Mouse (Mus musculus): ENCODE data around the gene Nudt16l1. TPM values are rescaled to one million over a fixed set of nuclear protein-coding genes. Genes with fewer than 3 reads are reported as not detected.

The Nudt16l1 gene
- polyA plus RNA-seq, 2 experiments, result 127 to 172 TPM

GRCm38 (mm10) chr16:4907972-4908371, 30.6 kb upstream of the Nudt16l1 start:
- 63% methylated on average over 5 of the region's 5 CpGs for WGBS
- no peaks in the 10 kb centered on the region for H3K9me3 ChIP-seq (ENCODE audit: control insufficient read depth, low read length)
- H3K27ac ChIP-seq (replicated peaks; ENCODE audit: low read depth, low read length), result no peak overlapping the region
- no peak overlapping the region for H3K4me3 ChIP-seq (replicated peaks; ENCODE audit: low read length)
- ATAC-seq (ENCODE audit: low FRiP score, low read depth) (no peak), DNase-seq (ENCODE audit: low spot score) (no peak)
- no peak overlapping the region for H3K9ac ChIP-seq (ENCODE audit: low read depth, low read length, severe bottlenecking)
- H3K4me2 ChIP-seq (replicated peaks; ENCODE audit: low read depth, low read length, severe bottlenecking), result no peak overlapping the region
- H3K4me1 ChIP-seq (ENCODE audit: control insufficient read depth, insufficient read depth, low read length), result no peaks in the 10 kb centered on the region
- peaks cover 47% of the 10 kb centered on the region for H3K36me3 ChIP-seq (ENCODE audit: control insufficient read depth, insufficient read depth, low read length)
- no peaks in the 10 kb centered on the region for H3K27me3 ChIP-seq (ENCODE audit: control insufficient read depth, insufficient read depth, low read length)
- no peak for TF ChIP-seq POLR2A (IDR thresholded peaks at IDR 0.05; ENCODE audit: borderline replicate concordance, extremely low read depth, insufficient read depth, insufficient read length)

DNA sequence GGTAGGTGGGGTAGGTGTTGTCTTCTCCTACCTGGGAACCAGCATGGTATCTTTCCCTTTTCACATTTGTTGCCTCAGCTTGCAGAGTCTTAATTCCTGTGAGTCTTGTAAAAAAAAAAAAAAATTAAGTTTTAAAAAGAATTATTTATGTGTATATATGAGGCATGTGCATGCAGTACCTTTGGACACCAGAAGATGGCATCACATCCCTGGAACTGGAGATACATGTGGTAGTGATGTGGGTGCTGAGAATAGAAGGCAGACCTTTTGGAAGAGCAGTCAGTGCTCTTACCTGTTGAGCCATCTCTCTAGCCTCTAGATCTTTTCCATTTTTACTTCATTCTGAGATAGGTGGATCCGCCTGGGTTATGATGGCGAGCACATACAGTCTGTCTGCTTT, 28.8 kb upstream of the Nudt16l1 start:
- WGBS, result 95% methylated on average over 2 of the region's 2 CpGs
- DNase-seq (ENCODE audit: low spot score) (no peak), ATAC-seq (ENCODE audit: low FRiP score, low read depth) (no peak)
- no peak overlapping the region for H3K4me2 ChIP-seq (replicated peaks; ENCODE audit: low read depth, low read length, severe bottlenecking)
- no peak overlapping the region for H3K4me3 ChIP-seq (replicated peaks; ENCODE audit: low read length)
- H3K27ac ChIP-seq (replicated peaks; ENCODE audit: low read depth, low read length), result no peak overlapping the region
- no peaks in the 10 kb centered on the region for H3K9me3 ChIP-seq (ENCODE audit: control insufficient read depth, low read length)
- H3K9ac ChIP-seq (ENCODE audit: low read depth, low read length, severe bottlenecking), result no peak overlapping the region
- no peaks in the 10 kb centered on the region for H3K4me1 ChIP-seq (ENCODE audit: control insufficient read depth, insufficient read depth, low read length)
- peaks cover 61% of the 10 kb centered on the region for H3K36me3 ChIP-seq (ENCODE audit: control insufficient read depth, insufficient read depth, low read length)
- no peaks in the 10 kb centered on the region for H3K27me3 ChIP-seq (ENCODE audit: control insufficient read depth, insufficient read depth, low read length)
- TF ChIP-seq POLR2A (IDR thresholded peaks at IDR 0.05; ENCODE audit: borderline replicate concordance, extremely low read depth, insufficient read depth, insufficient read length), result no peak

DNA sequence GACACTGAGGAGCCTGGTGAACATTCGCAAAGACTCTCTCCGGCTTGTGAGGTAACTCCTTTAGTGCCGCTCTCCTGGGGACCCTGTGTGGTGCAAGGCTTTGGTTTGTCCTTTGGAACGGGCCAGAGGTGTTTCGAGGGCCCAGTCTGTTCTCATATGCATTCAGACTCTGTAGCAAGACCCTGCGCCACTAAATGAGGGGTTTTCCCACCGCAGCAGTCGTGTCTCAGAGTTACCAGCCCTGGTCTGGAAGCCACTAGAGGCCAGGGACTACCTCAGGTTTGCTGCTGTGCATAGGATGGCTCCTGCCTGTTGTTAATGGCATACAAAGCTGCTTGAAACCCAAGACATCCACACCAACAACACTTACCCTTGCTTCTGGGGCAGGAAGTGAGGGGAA, 27.8 kb upstream of the Nudt16l1 start:
- 97% methylated on average over 8 of the region's 8 CpGs for WGBS
- no peak for TF ChIP-seq POLR2A (IDR thresholded peaks at IDR 0.05; ENCODE audit: borderline replicate concordance, extremely low read depth, insufficient read depth, insufficient read length)
- Histone ChIP-seq H3K4me1 (ENCODE audit: control insufficient read depth, insufficient read depth, low read length) (no peaks in the 10 kb centered on the region), H3K4me3 (replicated peaks; ENCODE audit: low read length) (no peak overlapping the region), H3K4me2 (replicated peaks; ENCODE audit: low read depth, low read length, severe bottlenecking) (no peak overlapping the region), H3K27ac (replicated peaks; ENCODE audit: low read depth, low read length) (no peak overlapping the region), H3K27me3 (ENCODE audit: control insufficient read depth, insufficient read depth, low read length) (no peaks in the 10 kb centered on the region), H3K9ac (ENCODE audit: low read depth, low read length, severe bottlenecking) (no peak overlapping the region), H3K36me3 (ENCODE audit: control insufficient read depth, insufficient read depth, low read length) (peaks cover 69% of the 10 kb centered on the region), H3K9me3 (ENCODE audit: control insufficient read depth, low read length) (no peaks in the 10 kb centered on the region)
- DNase-seq (ENCODE audit: low spot score), result no peak
- ATAC-seq (ENCODE audit: low FRiP score, low read depth), result no peak

DNA sequence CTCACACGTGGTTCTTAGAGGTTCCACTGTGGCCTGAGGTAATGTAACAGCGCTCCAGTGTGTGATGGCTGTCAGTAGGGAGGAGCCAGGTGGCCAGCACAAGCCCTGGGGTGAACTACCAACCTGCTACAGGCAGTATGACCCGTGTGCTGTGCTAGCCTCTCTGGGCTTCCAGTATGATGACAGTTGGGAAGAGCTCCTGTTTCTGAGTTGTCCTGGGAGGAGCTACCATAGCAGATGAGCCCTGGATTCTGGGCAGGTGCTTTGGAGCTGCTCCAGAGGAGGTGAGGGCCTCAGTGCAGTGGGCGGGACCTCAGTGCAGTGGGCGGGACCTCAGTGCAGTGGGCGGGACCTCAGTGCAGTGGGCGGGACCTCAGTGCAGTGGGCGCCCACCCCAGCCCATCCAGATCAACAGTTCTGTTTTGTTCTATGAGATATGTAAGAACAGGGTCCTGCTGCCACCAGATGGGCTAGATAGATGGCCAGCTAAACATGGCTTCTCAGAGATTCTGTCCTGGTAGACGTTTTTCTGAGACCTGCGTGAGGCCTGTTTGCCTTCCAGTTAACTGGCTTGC, 26.4 kb upstream of the Nudt16l1 start:
- no peak for TF ChIP-seq POLR2A (IDR thresholded peaks at IDR 0.05; ENCODE audit: borderline replicate concordance, extremely low read depth, insufficient read depth, insufficient read length)
- H3K4me2 ChIP-seq (replicated peaks; ENCODE audit: low read depth, low read length, severe bottlenecking), result no peak overlapping the region
- ATAC-seq (ENCODE audit: low FRiP score, low read depth) (no peak), DNase-seq (ENCODE audit: low spot score) (no peak)
- no peaks in the 10 kb centered on the region for H3K27me3 ChIP-seq (ENCODE audit: control insufficient read depth, insufficient read depth, low read length)
- H3K4me3 ChIP-seq (replicated peaks; ENCODE audit: low read length), result no peak overlapping the region
- no peaks in the 10 kb centered on the region for H3K4me1 ChIP-seq (ENCODE audit: control insufficient read depth, insufficient read depth, low read length)
- WGBS, result 76% methylated on average over 10 of the region's 10 CpGs
- H3K36me3 ChIP-seq (ENCODE audit: control insufficient read depth, insufficient read depth, low read length), result peaks cover 81% of the 10 kb centered on the region
- no peaks in the 10 kb centered on the region for H3K9me3 ChIP-seq (ENCODE audit: control insufficient read depth, low read length)
- no peak overlapping the region for H3K27ac ChIP-seq (replicated peaks; ENCODE audit: low read depth, low read length)
- H3K9ac ChIP-seq (ENCODE audit: low read depth, low read length, severe bottlenecking), result no peak overlapping the region

DNA sequence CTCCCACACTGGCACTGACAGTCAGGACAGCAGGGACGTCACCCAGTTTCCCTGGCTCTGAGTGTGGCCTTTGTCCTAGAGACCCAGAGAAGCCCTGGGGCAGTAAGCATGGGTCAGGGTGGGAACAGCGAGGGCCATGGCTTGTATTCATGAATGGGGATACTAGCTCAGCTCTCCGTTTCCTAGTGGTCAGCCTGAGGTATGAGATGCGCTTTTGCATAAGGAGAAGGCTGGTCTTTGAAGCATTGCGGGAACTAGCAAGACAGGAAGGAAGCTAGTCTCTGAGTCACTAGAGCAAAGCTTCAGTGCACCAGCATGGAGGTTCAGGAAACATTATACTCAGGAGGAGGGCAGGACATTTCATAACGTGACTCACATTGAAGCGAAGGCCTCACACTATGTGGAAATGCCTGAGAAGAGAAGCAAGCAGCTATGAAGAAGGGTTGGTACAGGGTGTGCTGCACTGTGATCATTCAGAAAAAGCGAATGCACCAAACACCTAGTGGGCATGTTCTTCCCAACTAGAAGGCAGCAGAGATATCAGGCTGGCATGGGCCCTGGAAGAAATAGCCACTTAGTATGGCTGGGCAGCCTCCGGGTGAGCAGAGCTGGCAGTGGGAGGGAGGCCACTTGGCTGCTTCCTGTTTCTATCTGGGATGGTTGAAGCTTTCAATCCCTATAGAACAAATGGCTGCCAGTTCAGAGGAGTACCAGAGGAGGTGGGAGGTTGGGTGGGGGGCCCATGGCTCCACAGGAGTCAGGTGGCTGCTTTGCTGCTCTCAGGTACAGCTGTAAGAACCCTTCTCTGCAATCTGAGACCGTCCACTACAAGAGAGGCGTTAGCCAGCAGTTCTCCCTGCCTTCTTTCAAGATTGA, 25.4 kb upstream of the Nudt16l1 start:
- 73% methylated on average over 11 of the region's 11 CpGs for WGBS
- Histone ChIP-seq H3K27ac (replicated peaks; ENCODE audit: low read depth, low read length) (peak overlapping the region; percentile 9; the same call in 1 of the 2 replicates), H3K36me3 (ENCODE audit: control insufficient read depth, insufficient read depth, low read length) (peaks cover 83% of the 10 kb centered on the region), H3K4me3 (replicated peaks; ENCODE audit: low read length) (no peak overlapping the region), H3K9me3 (ENCODE audit: control insufficient read depth, low read length) (no peaks in the 10 kb centered on the region), H3K4me1 (ENCODE audit: control insufficient read depth, insufficient read depth, low read length) (no peaks in the 10 kb centered on the region), H3K4me2 (replicated peaks; ENCODE audit: low read depth, low read length, severe bottlenecking) (no peak overlapping the region), H3K9ac (ENCODE audit: low read depth, low read length, severe bottlenecking) (no peak overlapping the region), H3K27me3 (ENCODE audit: control insufficient read depth, insufficient read depth, low read length) (no peaks in the 10 kb centered on the region)
- no peak for DNase-seq (ENCODE audit: low spot score)
- TF ChIP-seq POLR2A (IDR thresholded peaks at IDR 0.05; ENCODE audit: borderline replicate concordance, extremely low read depth, insufficient read depth, insufficient read length), result no peak
- peak; percentile 10; the same call in 1 of the 2 replicates for ATAC-seq (ENCODE audit: low FRiP score, low read depth)
